Comparison of ENCODE assay signal across 7 mouse cellular contexts in genomic region chr16:77417791-77418190, GRCm38 (mm10).
DNase-seq lines count a peak whose midpoint lies in the region; ATAC-seq lines count a peak whose summit lies in the region.

No protein-coding gene starts in this region.

- peak overlapping the region; percentile 84 for H3K27ac ChIP-seq in forebrain, embryonic 10.5 days
- H3K27ac ChIP-seq in hindbrain, embryonic 11.5 days (ENCODE audit: low read depth, low read length) = peak overlapping the region; percentile 94
- peak overlapping the region; percentile 58; the same call in 1 of the 2 replicates for H3K27ac ChIP-seq in limb, embryonic 10.5 days

- ATAC-seq in hindbrain, embryonic 11.5 days (ENCODE audit: low FRiP score) = peak; percentile 34

- H3K4me2 ChIP-seq in hindbrain, embryonic 11.5 days (replicated peaks; ENCODE audit: low read depth, low read length) = peak overlapping the region; percentile 30

- peak overlapping the region; percentile 52 for H3K9ac ChIP-seq in hindbrain, embryonic 11.5 days (ENCODE audit: low read depth, low read length)

- 3% methylated on average over 3 of the region's 3 CpGs for WGBS in forebrain, embryonic 10.5 days
- WGBS in hindbrain, embryonic 11.5 days = 1% methylated on average over 3 of the region's 3 CpGs
- 3% methylated on average over 3 of the region's 3 CpGs for WGBS in limb, embryonic 10.5 days

- no peaks in the 10 kb centered on the region for H3K9me3 ChIP-seq in forebrain, embryonic 10.5 days
- no peaks in the 10 kb centered on the region for H3K9me3 ChIP-seq in hindbrain, embryonic 11.5 days (ENCODE audit: control insufficient read depth, low read length)
- no peaks in the 10 kb centered on the region for H3K9me3 ChIP-seq in limb, embryonic 10.5 days (replicated peaks)

- H3K36me3 ChIP-seq in forebrain, embryonic 10.5 days (replicated peaks) = peaks cover 6% of the 10 kb centered on the region; the same call in 1 of the 2 replicates
- no peaks in the 10 kb centered on the region for H3K36me3 ChIP-seq in hindbrain, embryonic 11.5 days (ENCODE audit: control insufficient read depth, insufficient read depth, low read length)
- H3K36me3 ChIP-seq in limb, embryonic 10.5 days = no peaks in the 10 kb centered on the region

- H3K4me3 ChIP-seq in forebrain, embryonic 10.5 days = peak overlapping the region; percentile 43
- peak overlapping the region; percentile 21; the same call in 1 of the 2 replicates for H3K4me3 ChIP-seq in hindbrain, embryonic 11.5 days (ENCODE audit: low read depth, low read length)
- H3K4me3 ChIP-seq in limb, embryonic 10.5 days = no peak overlapping the region

- DNase-seq in ovary, postnatal 36 days (ENCODE audit: low spot score) = peak; percentile 8
- no peak for DNase-seq in ovary, postnatal 10 days (ENCODE audit: low spot score)
- peak; percentile 55 for DNase-seq in forebrain, embryonic 10.5 days (ENCODE audit: extremely low spot score, low spot score)
- DNase-seq in hindbrain, embryonic 11.5 days (ENCODE audit: low spot score) = peak; percentile 84
- peak; percentile 35 for DNase-seq in limb, embryonic 10.5 days (ENCODE audit: low spot score)
- DNase-seq in retina, embryonic 14.5 days (ENCODE audit: low spot score) = peak; percentile 46
- DNase-seq in urinary bladder, postnatal 25 days (ENCODE audit: low spot score) = no peak

- H3K27me3 ChIP-seq in forebrain, embryonic 10.5 days (ENCODE audit: poor library complexity, severe bottlenecking) = no peaks in the 10 kb centered on the region
- H3K27me3 ChIP-seq in hindbrain, embryonic 11.5 days (ENCODE audit: control insufficient read depth, insufficient read depth, low read length) = no peaks in the 10 kb centered on the region
- H3K27me3 ChIP-seq in limb, embryonic 10.5 days (ENCODE audit: low read depth, poor library complexity, severe bottlenecking) = no peaks in the 10 kb centered on the region

- peaks cover 69% of the 10 kb centered on the region for H3K4me1 ChIP-seq in forebrain, embryonic 10.5 days
- no peaks in the 10 kb centered on the region for H3K4me1 ChIP-seq in hindbrain, embryonic 11.5 days (replicated peaks; ENCODE audit: control insufficient read depth, insufficient read depth, low read length)
- H3K4me1 ChIP-seq in limb, embryonic 10.5 days = peaks cover 46% of the 10 kb centered on the region

Comparison
In these comparisons a context has a peak if more than half of its experiments do, and no peak if none do; other contexts are left out.
1. DNase-seq: peak in ovary, postnatal 36 days (single experiment), forebrain, embryonic 10.5 days (single experiment), hindbrain, embryonic 11.5 days (single experiment), limb, embryonic 10.5 days (single experiment) and retina, embryonic 14.5 days (single experiment); none in ovary, postnatal 10 days (single experiment) and urinary bladder, postnatal 25 days (single experiment).
2. Peak in every context shown above with its lines, with median percentiles within 50 percentile points of each other: H3K27ac ChIP-seq.